Mouse (Mus musculus) cerebellum, adult 2 months (tissue): ENCODE measurements around the gene Casp3. TPM values are rescaled to one million over a fixed set of nuclear protein-coding genes. Genes with fewer than 3 reads are reported as not detected.

Experiments used
- DNase-seq, 2 experiments: peaks; one replicate each; pipeline ENCODE4 v3.0.0; 2021
- H3K27ac ChIP-seq: fragments of 200-500 bp; 2 replicates; pipeline ENCODE4 v1.5.1; 2012; ENCODE audit warnings: low read length, control low read depth, inconsistent platforms; ENCODE audit not compliant: insufficient read depth
- H3K27me3 ChIP-seq: fragments of 200-500 bp; 2 replicates; pipeline ENCODE4 v1.6.1; 2012; ENCODE audit warnings: inconsistent platforms, mild to moderate bottlenecking, low read length, moderate library complexity; ENCODE audit not compliant: control insufficient read depth, insufficient read depth
- H3K4me1 ChIP-seq: fragments of 200-500 bp; 2 replicates; pipeline ENCODE4 v1.6.1; 2011; ENCODE audit warnings: low read length; ENCODE audit not compliant: control insufficient read depth, insufficient read depth
- H3K4me3 ChIP-seq: fragments of 200-500 bp; replicated peaks from 2 replicates; pipeline ENCODE3; 2011; ENCODE audit warnings: mild to moderate bottlenecking, low read depth, low read length, control low read depth; ENCODE audit not compliant: insufficient read depth
- CTCF ChIP-seq: fragments of 200-500 bp; IDR thresholded peaks from 2 replicates; pipeline ENCODE4 v1.5.1; 2011; ENCODE audit warnings: low read depth, mild to moderate bottlenecking, control low read depth, low read length, moderate library complexity, borderline replicate concordance; ENCODE audit not compliant: insufficient read depth
- POLR2A ChIP-seq: fragments of 200-500 bp; IDR thresholded peaks from 2 replicates; pipeline ENCODE4 v1.6.1; 2011; ENCODE audit warnings: low read length, control low read depth, borderline replicate concordance; ENCODE audit not compliant: insufficient read depth
- WGBS: fragments of 180-500 bp; shearing (Covaris S2); methylation state at CpG from one replicate; pipeline ENCODE4 v1.1.7; 2018; 5-methylcytosine and 5-hydroxymethylcytosine counted together
- polyA plus RNA-seq: library from polyadenylated mRNA; depleted of rRNA; stranded (reverse); fragments of >200 nt; gene quantifications from 2 replicates; pipeline ENCODE4 v1.2.3, GENCODE M21; 2012

Casp3 gene
- polyA plus RNA-seq, 1 experiment = 13.3 TPM

DNA sequence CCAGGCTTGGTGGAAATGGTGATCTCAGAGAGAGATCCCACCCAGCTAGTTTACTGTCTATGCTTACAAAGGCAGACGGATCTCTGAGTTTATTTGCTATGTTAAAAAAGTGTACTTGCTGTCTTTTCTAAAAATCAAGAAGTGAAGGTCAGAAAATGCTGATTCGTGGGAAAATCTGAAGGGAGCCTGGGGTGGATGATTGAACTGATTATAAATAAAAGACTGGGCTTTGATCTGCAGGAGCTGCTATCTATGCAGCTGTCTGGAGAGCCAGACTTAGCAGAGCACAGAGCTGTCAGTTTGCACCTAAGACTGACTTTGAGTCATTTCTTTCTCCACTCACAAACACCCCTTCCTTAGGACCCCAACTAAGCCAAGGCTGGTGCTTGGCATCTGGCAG is 19.7 kb upstream of the Casp3 start:
- Histone ChIP-seq H3K4me3 (no peak overlapping the region), H3K27ac (no peak overlapping the region), H3K4me1 (no peaks in the 10 kb centered on the region), H3K27me3 (no peaks in the 10 kb centered on the region)
- TF ChIP-seq CTCF = no peak
- TF ChIP-seq POLR2A = no peak
- WGBS = 87% methylated on average over 2 of the region's 2 CpGs
- no peak for DNase-seq

DNA sequence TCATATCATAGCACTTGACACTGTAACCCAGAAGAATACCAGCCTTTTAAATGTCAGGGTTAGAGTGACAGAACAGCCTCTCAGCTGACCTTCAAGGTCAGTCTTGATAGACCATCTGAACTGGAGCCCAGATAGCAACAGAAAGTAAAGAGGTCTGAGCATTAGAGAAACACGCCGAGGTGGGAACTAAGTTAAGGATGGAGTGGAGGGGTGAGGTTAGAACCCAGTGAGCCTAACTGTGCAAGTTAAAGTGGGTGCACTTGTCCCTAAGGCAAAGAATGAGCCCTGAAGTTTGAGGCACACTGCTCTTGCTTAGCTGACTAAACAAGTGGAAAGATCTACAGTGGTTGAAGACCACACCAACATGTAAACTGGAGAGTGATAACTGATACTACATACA is 19.0 kb upstream of the Casp3 start:
- TF ChIP-seq POLR2A (no peak), CTCF (no peak)
- H3K4me1 ChIP-seq = no peaks in the 10 kb centered on the region
- WGBS = 92% methylated on average over 2 of the region's 2 CpGs
- H3K4me3 ChIP-seq = no peak overlapping the region
- no peaks in the 10 kb centered on the region for H3K27me3 ChIP-seq
- DNase-seq = no peak
- no peak overlapping the region for H3K27ac ChIP-seq

DNA sequence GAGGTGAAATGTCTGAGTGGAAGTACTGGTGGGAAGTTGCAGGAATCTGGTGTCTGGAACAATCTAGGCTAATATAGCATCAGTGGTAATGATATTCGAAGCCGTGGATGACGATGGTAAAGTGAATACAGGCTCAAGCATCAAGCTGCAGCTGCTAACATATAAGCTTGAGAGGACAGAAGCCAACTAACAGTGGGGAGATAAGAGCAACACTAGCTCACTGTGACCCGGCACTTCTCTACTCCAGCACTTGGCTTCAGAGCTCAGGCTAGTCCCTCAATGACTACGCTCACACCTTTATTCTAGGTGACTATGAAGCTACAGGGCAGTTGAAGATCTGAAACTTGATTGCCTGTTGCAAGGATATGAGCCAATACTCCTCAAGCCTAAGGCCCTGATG is 18.3 kb upstream of the Casp3 start:
- WGBS = 91% methylated on average over 5 of the region's 5 CpGs
- no peak for TF ChIP-seq POLR2A
- no peak for TF ChIP-seq CTCF
- DNase-seq = no peak
- Histone ChIP-seq H3K27me3 (no peaks in the 10 kb centered on the region), H3K4me3 (no peak overlapping the region), H3K27ac (no peak overlapping the region), H3K4me1 (no peaks in the 10 kb centered on the region)

DNA sequence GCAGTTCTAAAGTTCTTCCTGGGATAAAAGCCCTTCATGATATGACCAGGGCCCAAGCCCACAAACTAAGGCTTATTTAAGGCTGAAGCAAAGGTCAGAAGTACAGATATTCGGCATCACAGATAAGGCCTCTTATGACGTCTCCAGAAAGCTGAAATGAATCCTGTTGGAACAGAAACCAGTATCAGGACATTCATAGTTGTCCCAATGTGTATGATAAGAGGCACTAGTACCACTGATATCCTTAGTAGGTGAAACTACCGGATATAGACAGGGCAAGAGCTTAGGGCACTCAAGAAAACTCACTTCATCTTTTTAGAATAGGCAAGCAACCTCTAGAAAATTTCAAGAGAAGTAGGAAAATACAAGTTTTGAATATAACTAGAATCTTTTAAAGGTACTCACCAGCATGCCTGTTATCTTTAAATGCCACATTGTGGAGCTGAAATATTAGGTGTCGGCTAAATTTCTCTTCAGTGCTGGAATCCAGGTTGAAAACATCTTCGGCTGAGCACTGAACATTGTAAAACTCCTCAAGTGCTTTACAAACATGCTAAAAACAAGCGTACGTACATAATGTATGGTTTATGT is 17.7 kb upstream of the Casp3 start:
- 98% methylated on average over 7 of the region's 7 CpGs for WGBS
- Histone ChIP-seq H3K27me3 (no peaks in the 10 kb centered on the region), H3K4me3 (no peak overlapping the region), H3K4me1 (no peaks in the 10 kb centered on the region), H3K27ac (no peak overlapping the region)
- DNase-seq = no peak
- no peak for TF ChIP-seq POLR2A
- TF ChIP-seq CTCF = no peak

DNA sequence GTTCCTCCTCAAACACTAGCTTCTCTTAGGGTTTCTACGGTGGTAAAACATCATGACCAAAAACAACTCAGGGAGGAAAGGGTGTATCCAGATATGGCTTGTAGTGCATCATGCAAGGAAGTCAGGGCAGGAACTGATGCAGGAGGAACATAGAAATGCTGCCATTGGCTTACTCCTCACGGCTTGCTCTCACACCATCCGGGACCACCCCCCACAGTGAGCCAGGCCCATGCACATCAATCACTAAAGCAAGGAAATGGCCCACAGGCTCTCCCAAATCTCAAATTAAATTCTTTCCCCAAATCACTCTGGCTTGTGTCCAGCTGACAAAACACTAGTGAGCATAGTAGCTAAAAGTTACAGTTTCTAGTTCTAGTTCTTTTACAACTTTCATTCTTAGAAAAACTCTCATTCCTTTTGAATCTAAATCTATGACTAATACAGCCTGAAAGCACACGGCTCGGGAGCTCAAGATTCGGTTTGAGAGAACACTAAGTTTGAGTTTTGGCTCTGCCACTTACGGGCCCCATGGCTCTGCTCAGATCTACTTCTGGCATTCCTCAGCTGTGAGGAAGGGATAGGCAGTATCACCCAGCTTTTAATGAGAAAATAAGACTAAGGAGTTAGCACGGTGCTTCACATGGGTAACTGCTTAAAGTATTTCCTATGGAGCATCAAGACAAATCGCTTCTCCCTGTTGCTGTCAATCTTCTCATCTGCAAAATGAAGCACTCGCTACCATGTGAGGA is 16.0 kb upstream of the Casp3 start:
- H3K4me3 ChIP-seq = no peak overlapping the region
- H3K27ac ChIP-seq = no peak overlapping the region
- no peak for TF ChIP-seq POLR2A
- no peak for TF ChIP-seq CTCF
- DNase-seq = no peak
- H3K27me3 ChIP-seq = no peaks in the 10 kb centered on the region
- H3K4me1 ChIP-seq = no peaks in the 10 kb centered on the region
- 60% methylated on average over 10 of the region's 10 CpGs for WGBS

DNA sequence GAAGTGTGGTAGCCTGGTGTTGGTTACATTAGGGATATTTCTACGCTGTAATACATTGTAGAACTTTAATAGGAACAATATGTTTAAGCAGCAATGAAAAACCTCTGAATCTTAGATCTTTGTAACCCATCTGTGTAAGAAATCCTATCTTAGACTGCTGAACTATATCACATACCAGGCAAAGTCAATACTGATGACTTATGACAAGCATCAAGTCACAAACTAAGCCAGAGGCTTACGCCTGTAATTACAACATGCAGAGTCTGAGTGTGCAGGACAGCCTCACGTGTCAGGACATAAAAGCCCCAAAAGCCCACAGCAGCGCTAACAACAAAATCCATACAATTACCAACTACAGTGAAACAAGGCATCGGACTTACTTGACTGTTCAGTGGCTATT is 13.5 kb upstream of the Casp3 start:
- no peak overlapping the region for H3K27ac ChIP-seq
- no peaks in the 10 kb centered on the region for H3K27me3 ChIP-seq
- no peak for DNase-seq
- no peaks in the 10 kb centered on the region for H3K4me1 ChIP-seq
- no peak overlapping the region for H3K4me3 ChIP-seq
- 89% methylated on average over 5 of the region's 5 CpGs for WGBS
- no peak for TF ChIP-seq POLR2A
- TF ChIP-seq CTCF = no peak

DNA sequence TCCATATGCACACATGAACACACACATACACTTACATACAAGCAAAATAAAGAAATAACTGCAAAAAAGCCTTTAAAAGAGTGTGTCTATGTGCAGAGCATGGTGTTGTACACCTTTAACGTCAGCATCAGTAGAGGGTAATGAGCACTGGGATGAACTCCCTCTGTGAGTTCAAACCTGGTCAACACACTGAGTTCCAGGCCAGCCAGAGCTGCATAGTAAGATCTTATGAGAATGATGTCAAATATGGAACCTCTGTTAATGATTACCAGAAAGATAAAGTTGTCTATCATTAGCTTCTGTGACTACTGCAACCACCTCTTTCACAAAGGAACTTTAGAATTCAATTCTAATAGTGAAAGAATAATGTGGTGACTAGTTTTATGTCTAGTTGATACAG is 10.2 kb upstream of the Casp3 start:
- Histone ChIP-seq H3K4me1 (no peaks in the 10 kb centered on the region), H3K4me3 (no peak overlapping the region), H3K27ac (no peak overlapping the region), H3K27me3 (no peaks in the 10 kb centered on the region)
- TF ChIP-seq POLR2A (no peak), CTCF (no peak)
- WGBS = 86% methylated on average over 1 of the region's 1 CpGs
- no peak for DNase-seq

DNA sequence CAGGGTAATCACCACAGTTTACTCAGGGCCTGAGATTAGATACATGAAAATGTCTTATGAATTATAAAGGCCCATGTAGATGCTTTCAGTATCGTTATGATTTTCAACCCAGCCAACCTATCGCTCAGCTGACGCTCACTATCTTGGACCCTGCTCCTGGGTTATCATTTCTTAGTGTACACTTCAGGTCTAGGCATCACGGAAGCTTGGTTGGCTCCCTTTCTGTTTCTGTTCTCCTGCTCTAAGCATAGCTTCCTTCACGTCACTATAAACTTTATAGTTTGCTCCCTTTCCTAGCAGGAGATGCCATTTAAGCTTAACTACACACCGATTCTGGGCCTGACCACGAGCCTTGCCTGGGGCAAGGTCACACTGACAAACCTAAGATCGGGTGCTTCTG is 5.5 kb upstream of the Casp3 start:
- no peaks in the 10 kb centered on the region for H3K27me3 ChIP-seq
- no peak overlapping the region for H3K27ac ChIP-seq
- DNase-seq = no peak
- 94% methylated on average over 8 of the region's 8 CpGs for WGBS
- no peaks in the 10 kb centered on the region for H3K4me1 ChIP-seq
- TF ChIP-seq POLR2A = no peak
- H3K4me3 ChIP-seq = no peak overlapping the region
